Mouse (Mus musculus): ENCODE results near the gene Npepl1.

Gene Npepl1

GRCm38 (mm10) chr2:174122331-174122730 is 12.2 kb downstream of the Npepl1 start:
- no peak for TF ChIP-seq GATA4 (IDR thresholded peaks at IDR 0.05; ENCODE audit: insufficient replicate concordance, low read length)

DNA sequence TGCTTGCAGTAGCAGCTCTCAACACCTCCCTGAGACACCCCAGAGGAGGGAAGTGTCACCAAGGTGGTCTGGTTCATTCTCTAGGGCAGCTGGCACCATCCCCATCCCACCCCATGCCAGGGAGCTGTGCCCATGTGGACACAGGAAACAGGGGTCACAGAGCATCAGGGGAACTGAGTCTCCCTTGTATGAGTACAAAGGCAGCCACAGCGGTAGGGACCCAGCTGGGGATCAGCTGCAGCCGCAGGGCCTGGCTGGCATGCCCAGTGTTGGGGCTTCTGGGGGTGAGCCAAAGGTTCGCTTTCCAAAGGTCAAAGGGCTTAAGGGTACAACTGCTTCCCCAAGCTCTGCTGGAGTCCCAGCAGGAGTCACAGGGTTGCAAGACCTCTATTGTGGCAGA is 13.6 kb downstream of the Npepl1 start:
- TF ChIP-seq GATA4 (IDR thresholded peaks at IDR 0.05; ENCODE audit: insufficient replicate concordance, low read length), result no peak

DNA sequence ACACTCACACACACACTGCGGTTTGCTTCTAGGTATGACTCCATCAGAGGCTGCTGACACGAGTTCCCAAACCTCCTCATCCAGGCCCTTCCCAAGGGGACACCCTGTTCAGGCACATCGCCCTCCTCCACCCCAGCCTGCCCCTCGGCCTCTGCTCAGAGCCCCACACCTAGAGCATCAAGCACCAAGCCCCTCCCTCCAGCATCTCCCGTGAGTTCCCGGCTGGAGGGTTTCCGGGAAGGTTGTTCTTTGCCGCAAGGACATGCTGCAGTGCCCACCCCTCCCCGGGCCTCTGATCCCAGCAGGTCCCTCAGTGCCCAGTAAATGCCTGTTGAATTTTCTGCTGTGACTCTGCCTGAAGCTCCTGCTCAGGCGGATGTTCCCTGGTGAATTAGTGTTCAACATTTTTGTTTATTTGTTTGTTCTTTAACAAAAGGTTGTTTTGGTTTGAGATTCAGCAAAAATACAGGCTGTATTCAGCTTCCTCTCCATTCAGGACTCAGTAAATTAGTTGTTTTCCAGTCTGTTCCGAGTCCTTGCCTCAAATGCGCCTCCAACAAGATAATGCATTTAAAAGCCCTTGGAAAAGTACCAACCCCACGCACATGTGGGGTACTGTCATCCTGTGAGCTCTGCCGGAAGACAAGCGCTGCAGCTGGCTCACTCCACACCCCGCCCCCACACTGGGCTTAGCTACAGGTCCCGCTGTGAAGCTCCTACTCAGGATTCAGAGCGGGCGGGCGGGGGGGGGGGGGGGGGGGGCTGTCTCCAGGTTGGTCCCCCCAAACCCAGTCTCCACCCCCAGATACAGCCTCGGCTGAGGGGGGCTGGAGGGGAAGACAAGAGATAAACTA is 16.6 kb downstream of the Npepl1 start:
- no peak for TF ChIP-seq GATA4 (IDR thresholded peaks at IDR 0.05; ENCODE audit: insufficient replicate concordance, low read length)

- TF ChIP-seq GATA4 (IDR thresholded peaks at IDR 0.05; ENCODE audit: insufficient replicate concordance, low read length), result no peak
Measured at GRCm38 (mm10) chr2:174127376-174127713, 17.2 kb downstream of the Npepl1 start.

- TF ChIP-seq GATA4 (IDR thresholded peaks at IDR 0.05; ENCODE audit: insufficient replicate concordance, low read length), result no peak
Measured at GRCm38 (mm10) chr2:174128926-174129325, 18.8 kb downstream of the Npepl1 start.

DNA sequence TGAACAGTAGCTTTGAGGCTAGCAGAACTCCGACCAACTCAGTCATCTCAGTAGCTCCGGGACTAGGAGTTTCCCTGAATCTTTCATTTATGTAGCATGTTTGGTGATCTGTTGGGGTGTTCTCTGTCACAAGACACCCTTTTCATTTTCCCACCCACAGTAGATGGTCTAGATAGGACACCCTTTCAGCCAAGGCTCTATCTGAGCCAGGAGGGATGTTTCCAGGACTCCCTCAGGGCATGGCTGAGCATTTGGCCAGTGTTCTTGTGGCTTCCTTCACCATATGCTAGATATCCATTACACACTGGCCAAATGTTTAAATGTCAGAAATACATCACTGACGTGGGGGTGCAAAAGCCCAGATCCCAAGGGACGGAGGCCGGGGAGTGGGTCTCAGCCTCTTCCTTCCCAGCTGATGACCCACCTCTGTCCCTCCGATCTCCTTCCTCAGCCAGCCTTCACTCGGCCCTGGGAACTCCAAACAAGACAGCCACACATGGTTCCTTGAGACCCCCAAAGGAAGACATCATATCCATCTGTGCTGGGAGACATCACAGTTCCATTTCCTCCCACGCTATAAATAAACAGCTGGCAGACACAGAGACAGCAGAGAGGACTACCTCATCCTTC is 20.4 kb downstream of the Npepl1 start:
- TF ChIP-seq GATA4 (IDR thresholded peaks at IDR 0.05; ENCODE audit: insufficient replicate concordance, low read length), result no peak

DNA sequence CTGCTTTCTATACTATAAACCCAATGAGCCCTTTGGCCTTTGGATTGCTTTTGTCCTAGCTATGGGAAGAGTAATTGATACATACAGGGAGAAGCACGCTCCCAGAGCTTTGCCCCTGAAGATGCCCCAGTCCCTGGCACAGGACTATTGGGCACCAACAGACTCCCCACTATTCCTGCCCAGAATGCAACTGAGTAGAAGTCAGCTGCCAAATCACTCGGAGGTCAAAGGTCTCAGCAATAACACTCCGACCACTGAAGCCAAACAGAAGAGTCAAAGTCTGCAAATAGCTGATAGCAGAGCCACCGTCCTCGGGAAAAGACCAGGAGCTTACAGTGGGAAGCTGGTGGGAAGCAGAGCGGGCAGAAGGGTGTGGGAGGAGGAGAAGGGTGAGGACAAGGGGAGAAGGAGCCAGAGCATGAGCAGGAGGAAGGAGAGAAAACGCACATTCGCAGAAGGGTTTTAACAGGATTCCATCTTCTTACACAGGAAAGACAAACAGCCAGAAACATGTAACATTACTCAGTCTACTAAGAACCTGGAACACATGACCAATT is 22.3 kb downstream of the Npepl1 start:
- peak; percentile 34; the same call in 1 of the 2 replicates for TF ChIP-seq GATA4 (IDR thresholded peaks at IDR 0.05; ENCODE audit: insufficient replicate concordance, low read length)

DNA sequence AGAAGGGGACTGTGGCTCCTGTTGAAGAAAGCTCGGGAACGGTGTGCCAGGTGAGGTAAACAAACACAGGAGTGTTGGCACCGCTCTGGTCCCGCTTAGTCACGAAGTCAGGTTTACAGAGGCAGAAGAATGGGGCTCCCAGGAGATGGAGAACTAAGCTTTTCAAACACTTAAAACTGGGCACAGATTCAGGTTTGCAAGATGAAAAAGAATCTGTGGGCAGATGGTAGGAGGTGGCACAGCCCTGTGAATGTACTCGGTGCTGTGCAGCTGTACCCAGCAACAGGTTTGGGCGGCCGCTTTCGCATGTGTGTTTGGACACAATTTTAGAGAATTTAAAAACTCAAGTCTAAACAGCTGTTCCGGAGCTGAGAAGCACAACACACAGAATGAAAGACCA is 48.9 kb downstream of the Npepl1 start:
- TF ChIP-seq GATA4 (IDR thresholded peaks at IDR 0.05; ENCODE audit: insufficient replicate concordance, low read length), result no peak

DNA sequence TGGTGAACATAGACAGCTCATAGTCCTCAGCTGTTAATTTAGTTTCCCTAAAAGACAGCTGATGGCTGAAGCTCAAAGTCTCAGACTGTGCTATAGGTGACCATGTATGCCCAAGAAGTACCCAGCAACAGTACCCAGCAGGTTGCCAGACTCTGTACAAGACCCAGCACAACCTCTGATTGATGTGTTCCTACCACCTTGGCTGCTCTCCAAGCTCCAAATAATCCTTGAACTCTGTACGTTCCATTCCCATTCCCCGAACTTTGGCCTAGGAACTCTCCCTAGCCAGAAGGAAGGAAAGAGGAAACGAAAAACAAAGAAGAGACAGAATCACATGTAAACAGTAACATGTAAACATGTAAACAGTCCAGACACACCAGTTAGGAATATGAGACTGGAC is 50.3 kb downstream of the Npepl1 start:
- TF ChIP-seq GATA4 (IDR thresholded peaks at IDR 0.05; ENCODE audit: insufficient replicate concordance, low read length), result no peak
